Mouse (Mus musculus) limb, embryonic 10.5 days (tissue): ENCODE measurements around the gene Hist1h2af. TPM values are rescaled to one million over a fixed set of nuclear protein-coding genes. Genes with fewer than 3 reads are reported as not detected.
"Not testable (repeated sequence)": the region's sequence is repeated elsewhere in the genome, so short reads cannot be mapped to it uniquely, and the experiment has no call there.

Source experiments
- DNase-seq: peaks from one replicate; pipeline ENCODE4 v3.0.0-alpha.2; 2017; ENCODE audit warnings: low spot score
- H3K27ac ChIP-seq: fragments of 300-500 bp; sonication (generic); 2 replicates; pipeline ENCODE4 v1.5.1; 2016; ENCODE audit warnings: mild to moderate bottlenecking
- H3K27me3 ChIP-seq: fragments of 300-500 bp; sonication (generic); 2 replicates; pipeline ENCODE4 v1.6.1; 2016; ENCODE audit warnings: low read depth, mild to moderate bottlenecking; ENCODE audit not compliant: poor library complexity, severe bottlenecking
- H3K36me3 ChIP-seq: fragments of 300-500 bp; sonication (generic); 2 replicates; pipeline ENCODE4 v1.6.1; 2016; ENCODE audit warnings: mild to moderate bottlenecking, moderate library complexity
- H3K4me1 ChIP-seq: fragments of 300-500 bp; sonication (generic); 2 replicates; pipeline ENCODE4 v1.6.1; 2016
- H3K4me3 ChIP-seq: fragments of 300-500 bp; sonication (generic); 2 replicates; pipeline ENCODE4 v1.5.1; 2016; ENCODE audit warnings: mild to moderate bottlenecking, moderate library complexity
- H3K9me3 ChIP-seq: fragments of 300-500 bp; sonication (generic); replicated peaks from 2 replicates; pipeline ENCODE4 v1.6.1; 2016; ENCODE audit warnings: mild to moderate bottlenecking
- WGBS: fragments of 180-500 bp; shearing (Covaris S2); methylation state at CpG from one replicate; pipeline ENCODE4 v1.1.7; 2016; 5-methylcytosine and 5-hydroxymethylcytosine counted together
- polyA plus RNA-seq: library from polyadenylated mRNA; unstranded; fragments of >200 nt; fragmentation: Nextera tagmentation; extraction: Ambion mirVana; gene quantifications from 2 replicates; pipeline ENCODE4 v1.2.1, GENCODE M21; 2016

Gene Hist1h2af
- polyA plus RNA-seq, 1 experiment from 2014 or later, result 11.7 TPM

GRCm38 (mm10) chr13:23556906-23557305 lies 23.2 kb downstream of the Hist1h2af start:
- no peak for DNase-seq
- Histone ChIP-seq H3K36me3 (no peaks in the 10 kb centered on the region), H3K27me3 (no peaks in the 10 kb centered on the region), H3K27ac (peak overlapping the region; percentile 97), H3K9me3 (no peaks in the 10 kb centered on the region), H3K4me1 (peaks cover 14% of the 10 kb centered on the region), H3K4me3 (peak overlapping the region; percentile 69; the same call in 1 of the 2 replicates)
- 69% methylated on average over 3 of the region's 3 CpGs for WGBS

- 32% methylated on average over 2 of the region's 2 CpGs for WGBS
- not testable (repeated sequence) for H3K9me3 ChIP-seq, H3K4me1 ChIP-seq, H3K36me3 ChIP-seq, H3K27me3 ChIP-seq, DNase-seq, H3K4me3 ChIP-seq
- peak overlapping the region; percentile 46; the same call in 1 of the 2 replicates for H3K27ac ChIP-seq
These were observed 27.0 kb downstream of the Hist1h2af start for GRCm38 (mm10) chr13:23560699-23561098.

GRCm38 (mm10) chr13:23561531-23561882 lies 27.8 kb downstream of the Hist1h2af start:
- H3K27me3 ChIP-seq, DNase-seq, H3K9me3 ChIP-seq, H3K4me1 ChIP-seq, H3K36me3 ChIP-seq: not testable (repeated sequence)
- H3K27ac ChIP-seq, result peak overlapping the region; percentile 98
- 0% methylated on average over 2 of the region's 5 CpGs for WGBS
- H3K4me3 ChIP-seq, result peak overlapping the region; percentile 50

- H3K27me3 ChIP-seq, H3K4me1 ChIP-seq, H3K9me3 ChIP-seq, H3K36me3 ChIP-seq: not testable (repeated sequence)
- WGBS, result under 1% methylated on average over 63 of the region's 67 CpGs
- Histone ChIP-seq H3K27ac (peak within 1 kb of the TSS; percentile 98), H3K4me3 (peak within 1 kb of the TSS; percentile 50)
- peak; percentile 90 for DNase-seq
These were observed 28.4 kb downstream of the Hist1h2af start, which contains the start of gene Hist1h3e for GRCm38 (mm10) chr13:23561883-23562659. Hist1h3e (minus strand) TSS chr13:23562369.

- peaks cover 3% of the 10 kb centered on the region; the same call in 1 of the 2 replicates for H3K4me1 ChIP-seq
- WGBS, result 4% methylated on average over 18 of the region's 18 CpGs
- no peak for DNase-seq
- H3K36me3 ChIP-seq, result no peaks in the 10 kb centered on the region
- H3K4me3 ChIP-seq, result peak overlapping the region; percentile 50
- peak overlapping the region; percentile 98 for H3K27ac ChIP-seq
- no peaks in the 10 kb centered on the region for H3K27me3 ChIP-seq
- no peaks in the 10 kb centered on the region for H3K9me3 ChIP-seq
These were observed 29.2 kb downstream of the Hist1h2af start for GRCm38 (mm10) chr13:23562699-23563462.

GRCm38 (mm10) chr13:23564482-23564881 lies 30.8 kb downstream of the Hist1h2af start:
- H3K36me3 ChIP-seq, result no peaks in the 10 kb centered on the region
- 88% methylated on average over 2 of the region's 2 CpGs for WGBS
- H3K27me3 ChIP-seq, result no peaks in the 10 kb centered on the region
- H3K4me1 ChIP-seq, result peaks cover 3% of the 10 kb centered on the region; the same call in 1 of the 2 replicates
- no peak overlapping the region for H3K4me3 ChIP-seq
- no peaks in the 10 kb centered on the region for H3K9me3 ChIP-seq
- no peak for DNase-seq
- H3K27ac ChIP-seq, result peak overlapping the region; percentile 98

- Histone ChIP-seq H3K4me3 (peak overlapping the region; percentile 54), H3K4me1 (peaks cover 14% of the 10 kb centered on the region), H3K27ac (peak overlapping the region; percentile 90)
- not testable (repeated sequence) for H3K27me3 ChIP-seq, H3K36me3 ChIP-seq, H3K9me3 ChIP-seq, DNase-seq
- 1% methylated on average over 28 of the region's 41 CpGs for WGBS
These were observed 36.7 kb downstream of the Hist1h2af start for GRCm38 (mm10) chr13:23570261-23571021.

- no peaks in the 10 kb centered on the region for H3K36me3 ChIP-seq
- no peaks in the 10 kb centered on the region for H3K27me3 ChIP-seq
- peak within 1 kb of the TSS; percentile 90 for H3K27ac ChIP-seq
- WGBS, result 0% methylated on average over 18 of the region's 18 CpGs
- peak; percentile 75 for DNase-seq
- peaks cover 14% of the 10 kb centered on the region for H3K4me1 ChIP-seq
- no peaks in the 10 kb centered on the region for H3K9me3 ChIP-seq
- H3K4me3 ChIP-seq, result peak within 1 kb of the TSS; percentile 54
These were observed 37.4 kb downstream of the Hist1h2af start, which contains the start of the genes Hist1h2ae and Hist1h2bg for GRCm38 (mm10) chr13:23571022-23571503. Hist1h2ae (minus strand) TSS chr13:23571220. Hist1h2bg (plus strand) TSS chr13:23571396.

- H3K27me3 ChIP-seq, H3K36me3 ChIP-seq, H3K9me3 ChIP-seq, DNase-seq: not testable (repeated sequence)
- Histone ChIP-seq H3K27ac (peak overlapping the region; percentile 90), H3K4me3 (peak overlapping the region; percentile 54), H3K4me1 (peaks cover 18% of the 10 kb centered on the region)
- under 1% methylated on average over 16 of the region's 34 CpGs for WGBS
These were observed 38.0 kb downstream of the Hist1h2af start for GRCm38 (mm10) chr13:23571504-23572217.

- Histone ChIP-seq H3K27ac (peak overlapping the region; percentile 89), H3K4me3 (peak overlapping the region; percentile 54), H3K36me3 (no peaks in the 10 kb centered on the region), H3K9me3 (no peaks in the 10 kb centered on the region), H3K4me1 (peaks cover 26% of the 10 kb centered on the region), H3K27me3 (no peaks in the 10 kb centered on the region)
- WGBS, result 47% methylated on average over 2 of the region's 2 CpGs
- no peak for DNase-seq
These were observed 38.7 kb downstream of the Hist1h2af start for GRCm38 (mm10) chr13:23572218-23573033.

GRCm38 (mm10) chr13:23573034-23573897 lies 39.6 kb downstream of the Hist1h2af start:
- not testable (repeated sequence) for H3K27me3 ChIP-seq, H3K36me3 ChIP-seq, DNase-seq, H3K9me3 ChIP-seq
- Histone ChIP-seq H3K4me1 (peaks cover 26% of the 10 kb centered on the region), H3K4me3 (peak overlapping the region; percentile 54), H3K27ac (peak overlapping the region; percentile 89)
- 15% methylated on average over 20 of the region's 20 CpGs for WGBS
